In genomic region chr11:83878417-83878952, GRCm38 (mm10) we compare ENCODE assay signal across 28 mouse cellular contexts. TPM values are rescaled to one million over a fixed set of nuclear protein-coding genes. Genes with fewer than 3 reads are reported as not detected.
DNase-seq lines count a peak whose midpoint lies in the region; ATAC-seq and TF ChIP-seq lines count a peak whose summit lies in the region.
"Had no signal": no experiment of that assay in that cellular context is flagged by ENCODE, and none has a peak within 500 bp of the region (broad histone marks: within the 10 kb centered on the region; RNA-seq: fewer than 3 reads in every experiment).

No protein-coding gene starts in this region.

- H3K79me2 ChIP-seq in CH12.LX (replicated peaks; ENCODE audit: control insufficient read depth, extremely low read depth, insufficient read depth, poor library complexity, severe bottlenecking) (no peaks in the 10 kb centered on the region), myocyte (ENCODE audit: control insufficient read depth, insufficient read depth) (no peaks in the 10 kb centered on the region)

- H3K4me2 ChIP-seq in lung, embryonic 14.5 days = no peak overlapping the region
- H3K4me2 ChIP-seq in CH12.LX (ENCODE audit: insufficient read depth, low read depth, poor library complexity, severe bottlenecking) (0 out of 2 replicates have a peak overlapping the region, but pooled peaks have one; percentile 32), myocyte (ENCODE audit: low read depth) (peak overlapping the region; percentile 54)
- H3K4me2 ChIP-seq in hindbrain, embryonic 12.5 days (replicated peaks) = no peak overlapping the region
- H3K4me2 ChIP-seq: intestine, embryonic 15.5 days; limb, embryonic 12.5 days; midbrain, embryonic 11.5 days; neural tube, embryonic 12.5 days had no signal

- peak overlapping the region; percentile 86 for H3K27ac ChIP-seq in lung, embryonic 14.5 days (ENCODE audit: low read depth)
- H3K27ac ChIP-seq in CH12.LX (ENCODE audit: insufficient read depth, low read depth) = no peak overlapping the region
- no peak overlapping the region for H3K27ac ChIP-seq in hindbrain, embryonic 12.5 days
- H3K27ac ChIP-seq: hindbrain, postnatal 0 days; intestine, embryonic 15.5 days; limb, embryonic 12.5 days; liver, embryonic 14.5 days; neural tube, embryonic 12.5 days had no signal

- H3K4me3 ChIP-seq in lung, embryonic 14.5 days (ENCODE audit: low read depth, low read length) = no peak overlapping the region
- H3K4me3 ChIP-seq in CH12.LX (replicated peaks in 1 of 3; ENCODE audit: low read depth in 2 of 3, low read length in 2 of 3, poor library complexity in 1 of 3) = no peak overlapping the region
- no peak overlapping the region for H3K4me3 ChIP-seq in myocyte
- no peak overlapping the region for H3K4me3 ChIP-seq in hindbrain, embryonic 12.5 days
- H3K4me3 ChIP-seq: intestine, embryonic 15.5 days; limb, embryonic 12.5 days; neural tube, embryonic 12.5 days had no signal

- no peak for TF ChIP-seq CTCF in lung, embryonic 14.5 days (IDR thresholded peaks at IDR 0.05; ENCODE audit: low read depth)
- TF ChIP-seq CTCF in CH12.LX (conservative IDR thresholded peaks at IDR 0.05 in 1 of 2, IDR thresholded peaks at IDR 0.05 in 1 of 2; ENCODE audit: low read depth in 2 of 2, low read length in 2 of 2) = no peak

- peaks cover 22% of the 10 kb centered on the region for H3K4me1 ChIP-seq in lung, embryonic 14.5 days (ENCODE audit: insufficient read depth)
- peaks cover 23 to 43% of the 10 kb centered on the region in 2 experiments for H3K4me1 ChIP-seq in CH12.LX (ENCODE audit: control insufficient read depth in 1 of 2, insufficient read depth in 2 of 2)
- H3K4me1 ChIP-seq in hindbrain, embryonic 12.5 days = peaks cover 3% of the 10 kb centered on the region; the same call in 1 of the 2 replicates
- H3K4me1 ChIP-seq: neural tube, embryonic 12.5 days had no signal

- no peaks in the 10 kb centered on the region for H3K9me3 ChIP-seq in lung, embryonic 14.5 days (ENCODE audit: low read depth, low read length)
- H3K9me3 ChIP-seq in CH12.LX (replicated peaks; ENCODE audit: low read length) = no peaks in the 10 kb centered on the region
- H3K9me3 ChIP-seq in hindbrain, embryonic 12.5 days (replicated peaks) = no peaks in the 10 kb centered on the region
- H3K9me3 ChIP-seq: G1E; intestine, embryonic 15.5 days; limb, embryonic 12.5 days; neural tube, embryonic 12.5 days had no signal

- no peak overlapping the region for H3ac ChIP-seq in myocyte (ENCODE audit: control insufficient read depth, insufficient read length)

- no peak for ATAC-seq in lung, embryonic 14.5 days (ENCODE audit: insufficient read depth)
- ATAC-seq in hindbrain, embryonic 12.5 days (ENCODE audit: low FRiP score) = no peak
- ATAC-seq: forebrain, embryonic 14.5 days; hindbrain, postnatal 0 days; intestine, embryonic 15.5 days; midbrain, embryonic 16.5 days had no signal

- TF ChIP-seq POLR2A in CH12.LX (IDR thresholded peaks at IDR 0.05; ENCODE audit: low read depth, low read length) = no peak
- no peak for TF ChIP-seq POLR2A in myocyte (IDR thresholded peaks at IDR 0.05; ENCODE audit: insufficient read length, low read depth)

- no peaks in the 10 kb centered on the region for H3K27me3 ChIP-seq in lung, embryonic 14.5 days (ENCODE audit: insufficient read depth, low read length)
- H3K27me3 ChIP-seq in CH12.LX (replicated peaks) (no peaks in the 10 kb centered on the region), myocyte (ENCODE audit: control insufficient read depth, insufficient read depth, insufficient read length) (peaks cover 11% of the 10 kb centered on the region)
- peaks cover 2% of the 10 kb centered on the region; the same call in 1 of the 2 replicates for H3K27me3 ChIP-seq in hindbrain, embryonic 12.5 days
- H3K27me3 ChIP-seq: intestine, embryonic 15.5 days; neural tube, embryonic 12.5 days had no signal

- in situ Hi-C loops in CH12.LX (cut with MboI; ENCODE audit: low pct_ligation_motif_present, low pct_unique_long_range_greater_than_20kb, low sequenced_read_pairs) = no loop called here

- 48% methylated on average over 4 of the region's 4 CpGs for WGBS in lung, embryonic 14.5 days
- 75% methylated on average over 4 of the region's 4 CpGs for WGBS in hindbrain, embryonic 12.5 days

- no peak for TF ChIP-seq RAD21 in CH12.LX (IDR thresholded peaks at IDR 0.05; ENCODE audit: low read depth, low read length)

- dilution Hi-C loops in CH12.LX (cut with MboI; ENCODE audit: extremely low pct_ligation_motif_present, extremely low pct_unique_long_range_greater_than_20kb, low sequenced_read_pairs) = no loop called here

- peak; percentile 65 for TF ChIP-seq EP300 in CH12.LX (IDR thresholded peaks at IDR 0.05; ENCODE audit: low read length)

- DNase-seq in lung, embryonic 14.5 days = peak; percentile 29
- no peak for DNase-seq in lung, adult 18-20 months
- peak; percentile 12 for DNase-seq in 3T3-L1 (ENCODE audit: low read depth, low spot score)
- no peak for DNase-seq in CH12.LX (ENCODE audit: extremely low read depth)
- DNase-seq in heart, postnatal 10 days = no peak
- DNase-seq: adrenal gland, adult 8-10 months; cerebellum, adult 9-10 months; cerebellum, postnatal 36 days; gastrocnemius, postnatal 14 days; kidney, adult 8-10 months; thymus, postnatal 4 days had no signal

- H3K9ac ChIP-seq in lung, embryonic 14.5 days = no peak overlapping the region
- no peak overlapping the region for H3K9ac ChIP-seq in CH12.LX (ENCODE audit: insufficient read depth, low read depth)
- no peak overlapping the region for H3K9ac ChIP-seq in hindbrain, embryonic 12.5 days
- H3K9ac ChIP-seq: intestine, embryonic 15.5 days; limb, embryonic 12.5 days; liver, embryonic 14.5 days; neural tube, embryonic 12.5 days had no signal

- no peaks in the 10 kb centered on the region for H3K36me3 ChIP-seq in lung, embryonic 14.5 days (ENCODE audit: insufficient read depth)
- H3K36me3 ChIP-seq in CH12.LX (replicated peaks in 1 of 2; ENCODE audit: control insufficient read depth in 1 of 2, insufficient read depth in 1 of 2, low read length in 1 of 2) (no peaks in the 10 kb centered on the region), myocyte (ENCODE audit: control insufficient read depth, insufficient read depth) (no peaks in the 10 kb centered on the region)
- no peaks in the 10 kb centered on the region for H3K36me3 ChIP-seq in hindbrain, embryonic 12.5 days
- H3K36me3 ChIP-seq: G1E; intestine, embryonic 15.5 days; limb, embryonic 12.5 days; neural tube, embryonic 12.5 days had no signal

- intact Hi-C loops in heart, postnatal 10 days (cut with DNase I) = no loop called here

TF ChIP-seq in CH12.LX, 34 proteins besides CTCF, POLR2A, EP300 and RAD21 (continues in another document):
- TF ChIP-seq MAFK (IDR thresholded peaks at IDR 0.05; ENCODE audit: insufficient replicate concordance, low read length) (0 out of 2 replicates have a peak, but pooled peaks have one; percentile 31), POLR2AphosphoS2 (IDR thresholded peaks at IDR 0.05; ENCODE audit: low read depth, low read length) (no peak), TBP (conservative IDR thresholded peaks at IDR 0.05; ENCODE audit: low read depth, low read length) (no peak), ZMIZ1 (IDR thresholded peaks at IDR 0.05; ENCODE audit: low read depth, low read length) (no peak), USF1 (IDR thresholded peaks at IDR 0.05; ENCODE audit: low read depth, low read length) (no peak), E2F4 (IDR thresholded peaks at IDR 0.05; ENCODE audit: insufficient replicate concordance, low read depth, low read length) (no peak), TCF12 (IDR thresholded peaks at IDR 0.05; ENCODE audit: low read depth, low read length) (peak; percentile 77), CHD1 (IDR thresholded peaks at IDR 0.05; ENCODE audit: low read depth, low read length) (0 out of 2 replicates have a peak, but pooled peaks have one; percentile 56), RCOR1 (conservative IDR thresholded peaks at IDR 0.05; ENCODE audit: low read depth, low read length) (no peak), NELFE (IDR thresholded peaks at IDR 0.05; ENCODE audit: low read depth, low read length) (no peak), MAZ (IDR thresholded peaks at IDR 0.05; ENCODE audit: low read depth, low read length) (peak; percentile 47; the same call in 1 of the 2 replicates), MEF2A (IDR thresholded peaks at IDR 0.05; ENCODE audit: borderline replicate concordance, low read depth, low read length) (peak; percentile 94), ZKSCAN1 (IDR thresholded peaks at IDR 0.05; ENCODE audit: borderline replicate concordance, low read depth, low read length) (no peak)

TF ChIP-seq in myocyte, 11 proteins besides CTCF, POLR2A, EP300 and RAD21:
- TF ChIP-seq MYOD1 (IDR thresholded peaks at IDR 0.05; ENCODE audit: control insufficient read depth in 1 of 3, insufficient read length in 2 of 3, low read depth in 2 of 3) = no peak
- no peak for TF ChIP-seq SRF (IDR thresholded peaks at IDR 0.05; ENCODE audit: control insufficient read depth, insufficient read length, low read depth)
- no peak for TF ChIP-seq TCF12 (IDR thresholded peaks at IDR 0.05; ENCODE audit: insufficient read depth, poor library complexity, severe bottlenecking)
- no peak for TF ChIP-seq POLR2AphosphoS2 (IDR thresholded peaks at IDR 0.05; ENCODE audit: insufficient read length, low read depth)
- no peak for TF ChIP-seq TCF3 (IDR thresholded peaks at IDR 0.05; ENCODE audit: insufficient read length, low read depth)
- TF ChIP-seq USF1 (IDR thresholded peaks at IDR 0.05; ENCODE audit: low read depth) = no peak
- TF ChIP-seq MAX (IDR thresholded peaks at IDR 0.05; ENCODE audit: low read depth) = no peak
- TF ChIP-seq MYOG (IDR thresholded peaks at IDR 0.05; ENCODE audit: control insufficient read depth in 1 of 3, insufficient read depth in 1 of 3, insufficient read length in 2 of 3, low read depth in 2 of 3) = no peak
- no peak for TF ChIP-seq CEBPB (IDR thresholded peaks at IDR 0.05; ENCODE audit: insufficient read depth, poor library complexity, severe bottlenecking)
- TF ChIP-seq REST (IDR thresholded peaks at IDR 0.05; ENCODE audit: insufficient read depth, insufficient read length) = no peak
- no peak for TF ChIP-seq E2F4 (IDR thresholded peaks at IDR 0.05; ENCODE audit: insufficient read depth)

RNA-seq across cellular contexts. Expression of gene Hnf1b, which starts 28.6 kb away (rescaled TPM):
- polyA plus RNA-seq in lung, embryonic 14.5 days (2014; fragmentation: Nextera tagmentation; extraction: Ambion mirVana) = 10.9 and 11.4 TPM in 2 replicates
- total RNA-seq in CH12.LX (2012; rRNA removed) = 0.25 and 0.42 TPM in 2 replicates
- total RNA-seq in CH12.LX (2014; rRNA removed) = 0.11 TPM in 1 of 2 replicates, not detected in the other
- polyA plus RNA-seq in CH12.LX (2012; ENCODE audit: insufficient read length, low read depth) = 3.0 and 3.2 TPM in 2 replicates
- polyA plus RNA-seq in myocyte (2012; fragmentation: generic; extraction: Trizol) = not detected
- 0.09 TPM in 1 of 2 replicates, not detected in the other for polyA plus RNA-seq in hindbrain, embryonic 12.5 days (2016; fragmentation: Nextera tagmentation; extraction: Ambion mirVana)
- not detected for total RNA-seq in heart, postnatal 10 days (2021)
- total RNA-seq: gastrocnemius, postnatal 14 days; granulocyte monocyte progenitor cell, adult 5-6 weeks; heart, postnatal 25 days; hindbrain, postnatal 0 days; megakaryocyte, adult 5-6 weeks had no signal
- polyA plus RNA-seq: C2C12; embryonic facial prominence, embryonic 11.5 days; G1E; limb, embryonic 12.5 days; midbrain, embryonic 11.5 days; thymus, postnatal 0 days had no signal

Comparison
In these comparisons a context has a peak if more than half of its experiments do, and no peak if none do; other contexts are left out.
1. DNase-seq: peak in lung, embryonic 14.5 days (single experiment) and 3T3-L1 (single experiment); none in lung, adult 18-20 months (0 of 2), CH12.LX (single experiment) and heart, postnatal 10 days (0 of 2).
2. H3K4me2 ChIP-seq: peak in CH12.LX (single experiment) and myocyte (single experiment); none in lung, embryonic 14.5 days (single experiment) and hindbrain, embryonic 12.5 days (single experiment).